Mouse (Mus musculus): ENCODE results near the gene Syt1.

Syt1 gene

DNA sequence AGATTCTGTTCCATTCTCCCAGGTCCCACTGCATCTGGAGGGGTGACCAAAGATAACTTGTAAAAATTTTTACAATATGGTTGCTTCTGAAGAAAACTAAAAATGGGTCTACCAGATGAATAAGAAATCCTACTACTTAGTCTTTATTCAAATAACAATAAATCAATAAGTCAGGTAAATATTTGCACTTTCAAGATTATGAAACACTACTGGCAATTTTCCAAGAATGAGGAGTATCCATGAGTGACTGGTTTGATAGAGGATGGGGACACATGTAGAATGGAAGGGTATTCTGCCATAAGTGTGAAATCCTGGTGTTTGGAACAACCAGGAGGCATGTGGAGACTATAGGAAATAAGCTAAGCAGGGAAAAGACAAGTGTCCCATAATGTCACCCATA, 124.0 kb downstream of the Syt1 start:
- no peak for ATAC-seq (ENCODE audit: insufficient number of reproducible peaks, low FRiP score, low TSS enrichment)

DNA sequence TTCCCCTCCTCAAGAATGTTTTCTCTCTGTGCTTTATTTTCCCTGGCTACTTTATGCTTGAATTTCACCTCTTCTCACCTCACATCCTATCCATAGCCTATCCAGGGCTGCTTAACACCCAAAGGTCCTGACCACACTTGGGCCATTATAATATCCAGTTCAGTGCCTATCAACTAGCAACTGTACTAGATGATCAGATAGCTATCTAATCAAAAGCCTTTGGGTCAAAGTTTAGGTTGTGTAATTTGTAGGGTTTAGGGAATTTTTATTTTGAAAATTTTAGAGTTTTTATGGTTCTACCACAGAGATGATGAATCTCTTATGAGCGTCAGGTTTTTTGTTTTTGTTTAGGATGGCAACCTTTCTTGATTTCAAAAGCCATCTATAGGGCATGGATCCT, 125.0 kb downstream of the Syt1 start:
- no peak for ATAC-seq (ENCODE audit: insufficient number of reproducible peaks, low FRiP score, low TSS enrichment)

DNA sequence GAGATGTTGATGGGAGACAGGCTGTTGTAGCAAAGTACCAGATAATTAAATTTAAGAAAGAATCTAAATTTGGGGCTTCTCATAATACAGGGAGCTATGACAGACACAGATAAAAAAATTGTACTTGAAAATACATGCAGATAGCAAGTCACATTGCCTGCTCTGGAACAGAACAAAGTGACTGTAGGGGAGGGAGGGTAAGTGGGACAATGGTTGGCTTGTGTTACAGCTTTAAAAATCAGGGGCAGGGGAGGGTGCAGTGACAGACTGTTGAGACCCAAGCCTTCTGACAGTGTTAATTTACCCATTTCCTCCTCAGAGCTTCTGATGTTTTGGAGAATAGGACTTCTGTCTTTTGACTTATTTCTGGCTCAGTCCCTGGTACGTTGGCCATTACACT, 126.3 kb downstream of the Syt1 start:
- ATAC-seq (ENCODE audit: insufficient number of reproducible peaks, low FRiP score, low TSS enrichment), result no peak

DNA sequence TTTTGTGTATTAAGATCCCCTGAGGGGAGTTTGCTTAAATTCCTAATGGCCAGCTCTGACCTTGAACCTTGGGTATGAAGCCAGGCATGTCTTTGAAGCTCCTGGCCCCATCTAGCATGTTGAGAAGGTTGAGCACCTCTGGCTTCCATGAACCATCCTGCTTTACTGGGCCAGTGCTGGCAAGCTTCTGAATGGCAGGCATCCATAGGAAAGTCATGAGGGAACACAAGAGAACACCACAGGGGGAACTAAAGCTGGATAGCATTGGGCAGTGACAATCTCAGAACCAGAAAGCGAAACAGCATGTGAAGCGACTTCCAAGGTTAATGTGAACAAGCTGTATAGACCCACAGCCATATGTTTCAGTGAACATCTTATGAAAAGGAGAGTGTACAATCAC, 130.4 kb downstream of the Syt1 start:
- ATAC-seq (ENCODE audit: insufficient number of reproducible peaks, low FRiP score, low TSS enrichment), result 0 out of 2 replicates have a peak, but pooled peaks have one; percentile 20

DNA sequence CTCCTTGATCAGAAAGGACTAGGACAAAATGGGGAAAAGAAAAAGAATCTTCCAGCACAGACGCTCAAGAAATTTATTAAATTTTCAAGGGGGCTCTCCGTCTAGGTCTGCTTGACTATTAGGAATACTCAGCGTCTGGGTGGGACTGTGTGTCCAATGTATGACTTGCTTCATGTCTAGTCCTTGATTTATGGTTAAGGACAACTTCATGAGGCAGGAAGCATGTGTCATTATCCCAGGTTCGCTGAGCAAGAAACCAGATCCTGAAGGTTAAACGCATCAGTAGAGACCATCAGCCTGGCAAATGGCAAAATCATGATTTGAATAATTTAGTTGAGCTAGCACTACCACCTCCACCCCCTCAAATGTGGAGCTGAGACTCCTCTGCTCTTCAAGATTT, 135.1 kb downstream of the Syt1 start:
- ATAC-seq (ENCODE audit: insufficient number of reproducible peaks, low FRiP score, low TSS enrichment), result no peak

DNA sequence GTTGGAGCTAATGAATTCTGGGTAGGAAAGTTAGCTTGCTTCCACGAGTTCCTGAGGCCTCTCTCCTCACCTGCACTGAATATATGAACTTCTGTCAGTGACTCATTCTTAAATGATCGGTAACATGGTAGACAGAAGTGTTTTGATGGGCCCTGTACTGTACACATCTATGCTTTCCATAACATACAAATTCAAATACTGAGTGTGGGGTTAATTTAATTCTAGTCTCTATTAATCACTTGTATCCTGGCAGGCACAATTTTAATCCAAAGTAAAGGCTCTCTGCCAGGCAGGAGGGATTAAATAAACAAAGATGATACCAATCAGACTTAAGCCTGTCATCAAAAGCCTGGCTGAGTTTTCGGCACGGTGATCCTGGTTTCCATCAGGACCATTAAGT, 136.1 kb downstream of the Syt1 start:
- no peak for ATAC-seq (ENCODE audit: insufficient number of reproducible peaks, low FRiP score, low TSS enrichment)

DNA sequence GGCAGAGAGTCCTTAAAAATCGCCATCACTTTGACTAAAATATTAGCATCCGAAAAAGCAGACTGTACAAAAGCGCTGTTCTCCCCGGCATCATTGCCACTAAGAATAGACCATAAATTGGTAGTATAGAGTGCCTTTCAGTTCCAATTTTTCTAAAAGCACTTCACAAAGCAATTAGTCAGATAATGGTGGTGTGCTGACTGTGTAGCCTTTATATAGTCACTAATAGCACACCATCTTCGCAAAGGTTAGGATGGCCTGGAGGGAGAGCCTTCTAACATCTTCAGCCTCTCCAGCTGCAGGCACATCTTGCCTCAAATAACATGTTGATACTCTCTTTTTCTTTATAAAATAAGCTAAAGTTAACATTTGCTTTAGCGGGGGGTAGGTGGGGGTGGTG, 138.4 kb downstream of the Syt1 start:
- ATAC-seq (ENCODE audit: insufficient number of reproducible peaks, low FRiP score, low TSS enrichment), result no peak

DNA sequence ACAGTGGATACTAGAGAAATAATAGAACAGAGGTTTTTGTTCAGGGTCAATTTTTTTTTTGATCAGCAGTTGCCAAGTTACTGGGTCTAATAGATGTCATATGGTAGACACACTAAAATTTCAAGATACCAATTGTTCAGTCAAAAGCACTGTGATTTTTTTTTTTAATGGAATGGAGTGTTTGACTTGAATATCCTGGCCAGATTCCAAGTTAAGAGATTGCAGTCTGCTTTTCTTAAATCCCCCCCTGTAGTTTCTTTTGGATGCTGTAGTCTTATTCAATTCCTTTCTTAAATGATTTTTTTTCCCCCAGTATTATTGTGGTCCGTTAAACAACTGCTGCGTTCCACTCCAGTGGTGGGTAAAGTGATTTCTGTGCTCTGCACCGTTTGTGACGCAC, 140.2 kb downstream of the Syt1 start:
- no peak for ATAC-seq (ENCODE audit: insufficient number of reproducible peaks, low FRiP score, low TSS enrichment)

DNA sequence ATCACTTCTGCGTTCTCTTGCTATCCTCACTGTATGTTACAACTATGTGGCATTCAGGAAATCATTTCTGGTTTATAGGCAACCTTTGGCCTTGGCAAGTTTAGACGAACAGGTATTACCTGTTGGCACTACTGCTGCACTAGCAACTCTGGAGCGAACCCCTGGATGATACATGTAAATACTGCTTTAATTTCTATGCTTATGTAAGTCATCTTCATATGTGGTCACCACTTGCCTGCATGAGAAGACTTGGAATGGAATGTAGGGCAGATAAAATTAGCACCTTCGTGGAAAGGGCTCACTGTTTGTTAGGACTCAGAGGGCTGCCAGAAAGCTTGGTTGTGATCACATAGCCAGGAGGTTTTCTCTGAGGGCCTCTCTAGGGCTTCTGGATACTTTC, 142.6 kb downstream of the Syt1 start:
- ATAC-seq (ENCODE audit: insufficient number of reproducible peaks, low FRiP score, low TSS enrichment), result peak; percentile 89

DNA sequence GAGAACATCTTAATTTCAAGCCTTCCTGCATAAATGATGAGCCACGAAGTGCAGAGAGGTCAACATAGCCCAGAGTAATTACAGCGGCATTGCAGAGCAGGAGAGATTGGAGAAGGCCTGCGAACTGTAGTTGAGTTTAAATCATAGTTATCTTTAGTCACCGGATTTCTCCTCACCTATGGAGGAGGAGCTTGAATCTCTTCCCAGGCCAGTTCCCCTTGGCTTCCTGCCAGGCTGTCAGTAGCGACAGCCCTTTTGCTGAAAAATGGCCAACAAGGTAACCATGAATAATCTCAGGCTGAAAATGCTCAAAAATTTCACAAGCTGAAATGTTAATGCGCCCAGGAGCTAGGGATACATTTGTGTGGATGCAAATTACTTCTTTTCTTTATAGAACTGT, 143.6 kb downstream of the Syt1 start:
- peak; percentile 61 for ATAC-seq (ENCODE audit: insufficient number of reproducible peaks, low FRiP score, low TSS enrichment)

DNA sequence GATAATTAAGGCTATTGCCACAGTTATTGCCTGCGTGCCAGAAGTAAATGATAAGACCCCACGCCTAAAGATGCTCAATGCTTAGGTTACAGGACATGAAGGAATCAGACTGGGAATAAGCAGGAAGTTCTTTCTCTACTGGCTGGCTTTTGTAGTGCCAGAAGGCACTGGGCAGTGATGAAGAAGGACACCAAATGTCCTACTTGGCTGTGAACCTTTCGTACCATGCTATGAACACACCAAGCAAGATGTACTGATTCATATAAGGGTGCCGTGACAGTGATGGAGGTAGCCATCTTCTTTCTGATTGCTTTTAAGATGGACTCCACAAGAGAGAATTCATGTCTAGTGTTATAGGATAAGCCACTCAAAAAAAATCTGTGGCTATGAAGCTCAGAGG, 145.2 kb downstream of the Syt1 start:
- ATAC-seq (ENCODE audit: insufficient number of reproducible peaks, low FRiP score, low TSS enrichment), result no peak

DNA sequence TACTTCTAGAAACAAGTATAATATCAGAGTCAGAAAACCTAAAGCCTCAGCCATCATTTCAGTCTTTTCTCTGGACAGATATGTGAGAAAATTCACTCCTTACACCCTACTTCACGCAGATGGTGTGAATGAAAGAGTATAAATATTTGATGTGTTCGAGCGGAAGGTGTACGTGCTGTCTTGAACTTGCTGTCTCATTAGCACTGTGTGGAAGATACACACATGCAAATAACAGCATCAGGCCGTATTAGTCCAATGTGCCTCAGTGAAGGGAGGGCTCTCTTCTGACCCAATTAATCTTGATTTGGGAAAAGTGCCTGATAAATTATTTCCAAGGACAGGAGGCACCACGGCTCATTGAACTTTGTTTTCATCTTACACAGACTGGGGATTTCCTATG, 154.8 kb downstream of the Syt1 start:
- ATAC-seq (ENCODE audit: insufficient number of reproducible peaks, low FRiP score, low TSS enrichment), result no peak

DNA sequence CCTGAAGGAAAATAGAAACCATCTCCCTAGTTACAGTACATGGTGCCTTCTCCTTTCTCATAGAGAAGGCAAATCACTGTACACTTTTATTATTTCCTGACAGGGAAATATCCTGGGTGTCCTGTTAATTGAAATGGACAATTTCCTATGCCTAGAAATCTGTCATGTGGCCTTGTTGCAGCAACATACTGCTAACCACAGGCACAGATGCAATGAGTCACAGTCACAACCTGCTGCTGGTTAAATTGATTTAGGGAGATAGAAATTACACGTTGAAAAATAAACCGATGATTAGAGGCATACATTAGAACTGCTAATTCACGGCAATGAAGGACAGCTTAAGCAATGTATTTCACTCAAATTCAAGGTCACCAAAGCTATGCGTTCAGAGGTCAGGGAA, 158.0 kb downstream of the Syt1 start:
- peak; percentile 75; the same call in 1 of the 2 replicates for ATAC-seq (ENCODE audit: insufficient number of reproducible peaks, low FRiP score, low TSS enrichment)

DNA sequence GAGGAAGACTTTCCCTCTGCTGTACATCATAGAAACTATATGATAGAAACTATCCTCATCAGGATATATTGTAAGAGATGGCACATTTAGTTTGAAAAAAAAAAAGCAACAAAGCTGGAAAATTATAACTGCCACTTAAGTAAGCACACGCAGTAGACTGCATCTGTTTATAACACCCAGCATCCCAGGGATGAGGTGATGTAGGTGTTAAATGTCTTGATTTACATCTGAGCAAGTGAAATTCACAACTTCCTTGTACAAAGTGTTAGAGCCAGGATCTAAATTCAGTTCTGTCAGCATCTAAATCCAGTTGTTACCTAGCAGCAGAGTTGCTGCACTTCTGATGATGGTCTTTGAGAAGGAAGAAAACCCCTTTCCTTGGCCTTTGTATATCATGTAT, 173.3 kb downstream of the Syt1 start:
- ATAC-seq (ENCODE audit: insufficient number of reproducible peaks, low FRiP score, low TSS enrichment), result no peak

DNA sequence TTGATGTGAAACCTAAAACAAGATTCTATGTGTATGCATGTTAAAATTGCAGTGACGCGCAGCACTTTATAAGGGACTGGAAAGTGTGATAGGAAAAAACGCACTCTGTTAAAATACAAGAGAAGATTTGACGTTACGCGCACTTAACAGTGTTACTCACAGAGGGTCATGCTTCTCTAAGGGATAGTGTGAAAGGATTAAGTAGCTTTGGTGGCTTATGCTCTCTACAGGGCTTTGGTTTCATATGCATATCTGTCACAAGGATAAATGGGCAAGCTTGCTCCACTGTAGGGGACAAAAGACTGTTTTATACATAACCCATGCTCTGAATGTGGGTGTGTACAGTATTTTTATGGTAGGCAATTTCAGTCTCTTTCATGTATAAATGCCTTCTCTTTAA, 178.5 kb downstream of the Syt1 start:
- ATAC-seq (ENCODE audit: insufficient number of reproducible peaks, low FRiP score, low TSS enrichment), result peak; percentile 67; the same call in 1 of the 2 replicates

DNA sequence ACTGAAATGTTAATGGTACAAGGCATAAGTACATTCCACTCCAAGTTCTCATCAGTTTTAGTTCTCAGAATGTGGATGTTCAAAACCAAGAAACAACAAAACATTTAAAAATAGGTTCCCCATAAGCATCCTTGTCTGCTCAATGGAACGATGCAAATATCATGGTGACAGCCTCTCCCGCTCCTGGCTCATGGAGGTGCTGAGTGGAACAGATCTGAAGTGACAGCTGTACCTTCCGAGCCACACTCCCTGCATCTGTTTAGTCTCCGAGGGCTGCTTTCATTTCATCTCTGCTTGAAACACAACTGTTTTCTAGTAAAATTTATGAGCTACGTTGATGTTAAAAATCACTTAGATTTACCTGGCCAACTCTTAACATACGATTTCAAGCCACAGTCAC, 179.0 kb downstream of the Syt1 start:
- peak; percentile 97 for ATAC-seq (ENCODE audit: insufficient number of reproducible peaks, low FRiP score, low TSS enrichment)

DNA sequence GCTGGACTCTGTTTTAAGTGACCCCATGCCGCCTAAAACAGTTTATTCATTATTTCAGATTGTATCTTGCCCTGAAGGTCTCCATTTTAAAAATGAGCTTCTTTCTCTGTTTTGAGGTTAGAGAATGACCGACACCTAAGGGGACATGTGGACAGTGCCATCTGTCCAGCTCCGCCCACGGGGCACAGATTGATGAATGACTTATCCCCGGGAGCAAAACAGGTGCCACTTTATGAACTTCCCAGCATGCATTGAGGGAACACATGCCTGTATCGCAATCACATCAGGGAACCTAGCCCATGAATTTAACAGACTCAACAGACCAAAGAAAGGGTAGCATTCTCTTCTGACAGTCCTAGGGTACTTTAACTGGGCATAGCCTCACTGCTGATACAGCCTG, 188.5 kb downstream of the Syt1 start:
- peak; percentile 69 for ATAC-seq (ENCODE audit: insufficient number of reproducible peaks, low FRiP score, low TSS enrichment)

DNA sequence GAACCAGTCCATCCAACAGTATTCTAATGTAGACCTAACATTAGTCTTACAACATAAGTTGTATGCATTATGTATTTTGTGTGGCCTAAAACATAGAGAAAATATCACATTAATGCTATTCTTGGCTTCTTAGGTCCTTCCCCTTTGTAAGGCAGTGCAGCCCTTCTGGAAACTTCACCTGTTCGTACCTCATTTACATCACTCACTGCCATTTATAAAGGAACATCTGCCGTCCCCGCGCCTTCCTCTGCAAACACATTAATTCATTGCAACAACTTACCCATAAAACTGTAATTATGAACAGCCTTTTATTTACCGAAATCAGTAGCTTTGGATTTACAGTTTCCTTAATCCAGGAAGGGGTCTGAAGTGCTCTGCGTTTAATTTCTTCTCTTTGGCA, 195.4 kb downstream of the Syt1 start:
- ATAC-seq (ENCODE audit: insufficient number of reproducible peaks, low FRiP score, low TSS enrichment), result no peak

DNA sequence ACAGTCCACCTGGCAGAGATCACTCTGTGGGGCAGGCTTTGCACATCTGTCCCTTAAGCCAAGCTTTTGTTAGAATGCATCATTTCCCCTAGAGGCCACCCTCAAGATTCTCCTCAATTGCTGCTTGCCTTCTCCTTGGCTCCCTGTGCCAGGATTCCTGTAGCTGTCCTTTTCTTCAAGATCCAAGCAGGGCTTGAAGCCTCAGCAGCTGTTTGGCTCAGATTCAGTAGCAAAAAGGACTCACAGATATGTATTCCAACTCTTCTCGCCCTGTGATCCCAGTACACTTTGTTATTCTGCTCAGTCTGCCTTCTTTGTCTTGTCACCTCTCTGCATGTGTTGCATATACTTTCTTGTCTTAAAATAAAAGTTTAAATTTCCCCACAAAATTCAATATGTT, 206.4 kb downstream of the Syt1 start:
- ATAC-seq (ENCODE audit: insufficient number of reproducible peaks, low FRiP score, low TSS enrichment), result no peak

DNA sequence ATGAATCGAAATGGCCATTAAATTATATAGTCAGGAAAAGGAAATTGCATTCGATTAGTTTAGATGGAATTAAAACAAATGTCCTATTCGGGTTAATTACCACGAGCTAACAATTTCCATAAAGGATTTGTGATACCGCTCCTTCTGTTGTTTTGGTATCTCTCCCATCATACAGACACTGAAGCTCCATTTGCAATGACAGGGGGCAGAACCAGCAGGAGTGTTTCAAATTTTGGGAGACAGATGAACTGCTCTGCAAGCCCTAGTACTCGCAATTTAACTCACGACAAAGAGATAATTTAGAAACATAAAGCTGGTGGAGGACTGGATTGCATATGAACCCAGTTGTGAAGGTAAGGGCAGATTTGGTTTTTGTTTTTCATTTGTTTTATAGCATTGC, 210.0 kb downstream of the Syt1 start:
- ATAC-seq (ENCODE audit: insufficient number of reproducible peaks, low FRiP score, low TSS enrichment), result no peak

DNA sequence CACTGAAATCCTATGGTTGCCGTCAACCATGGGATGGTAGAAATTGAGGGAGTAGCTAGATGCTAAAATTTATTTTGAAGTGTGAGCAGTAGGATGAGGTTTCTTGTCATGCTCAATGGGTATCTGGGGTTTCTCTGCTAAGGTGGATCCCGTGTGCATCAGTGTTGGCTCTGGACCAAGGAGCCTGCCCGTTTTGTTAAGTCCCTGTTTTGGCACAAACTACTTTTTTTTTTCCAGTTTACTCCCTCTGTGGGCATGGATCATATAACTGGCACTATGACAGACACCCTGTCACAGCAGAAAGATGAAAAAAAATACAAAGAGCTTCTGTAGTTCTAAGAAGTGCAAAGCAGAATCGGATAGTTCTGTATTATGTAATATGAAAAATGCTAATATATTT, 212.0 kb downstream of the Syt1 start:
- peak; percentile 45; the same call in 1 of the 2 replicates for ATAC-seq (ENCODE audit: insufficient number of reproducible peaks, low FRiP score, low TSS enrichment)

DNA sequence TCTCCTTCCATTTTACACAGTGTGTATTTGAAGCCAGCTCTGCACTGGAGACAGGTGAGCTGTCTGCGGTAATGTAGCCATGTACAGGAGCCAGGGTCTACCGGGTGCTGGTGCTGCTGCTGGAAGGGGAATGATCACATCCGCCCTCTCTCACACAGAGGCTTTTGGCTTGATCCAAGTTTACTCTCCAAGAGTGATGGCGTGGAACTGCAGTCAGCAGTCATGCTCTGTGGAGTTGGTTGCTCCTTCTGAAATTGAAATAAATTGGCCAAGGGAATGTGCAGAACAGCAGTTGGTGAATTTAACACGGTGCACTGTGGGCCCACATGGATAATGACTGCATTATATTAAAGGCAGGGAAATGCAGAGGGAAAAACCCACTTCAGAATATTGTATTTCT, 228.0 kb downstream of the Syt1 start:
- peak; percentile 36; the same call in 1 of the 2 replicates for ATAC-seq (ENCODE audit: insufficient number of reproducible peaks, low FRiP score, low TSS enrichment)

DNA sequence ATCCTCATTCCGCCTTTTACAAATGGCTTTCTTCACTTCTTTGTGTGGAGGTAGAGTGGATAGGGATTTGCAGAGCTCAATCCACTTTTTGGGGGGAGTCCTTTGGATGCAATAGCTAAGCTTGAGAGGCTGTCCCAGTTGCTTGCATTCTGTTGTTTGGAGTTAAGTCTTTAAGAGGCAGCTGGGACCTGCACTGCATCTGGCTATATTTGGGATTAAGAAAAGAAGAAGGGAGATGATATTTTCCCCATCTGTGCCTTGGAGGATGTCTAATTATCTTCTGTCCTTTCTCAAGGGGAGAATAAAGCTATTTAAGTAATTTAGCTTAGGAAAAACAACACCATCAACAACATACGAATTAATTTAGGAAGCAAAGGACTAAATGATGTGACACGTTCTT, 230.2 kb downstream of the Syt1 start:
- ATAC-seq (ENCODE audit: insufficient number of reproducible peaks, low FRiP score, low TSS enrichment), result no peak
